Mouse (Mus musculus): ENCODE measurements around the gene Man2a1. TPM values are rescaled to one million over a fixed set of nuclear protein-coding genes. Genes with fewer than 3 reads are reported as not detected.

The Man2a1 gene
- polyA plus RNA-seq, 1 experiment, result not detected

- no peak for TF ChIP-seq GATA1 (IDR thresholded peaks at IDR 0.05; ENCODE audit: low read length)
Observed at GRCm38 (mm10) chr17:64697277-64697831, 96.8 kb downstream of the Man2a1 start.

GRCm38 (mm10) chr17:64698516-64698915 lies 98.0 kb downstream of the Man2a1 start:
- TF ChIP-seq GATA1 (IDR thresholded peaks at IDR 0.05; ENCODE audit: low read length), result no peak

GRCm38 (mm10) chr17:64703649-64704230 lies 103.2 kb downstream of the Man2a1 start:
- TF ChIP-seq GATA1 (IDR thresholded peaks at IDR 0.05; ENCODE audit: low read length), result no peak

- no peak for TF ChIP-seq GATA1 (IDR thresholded peaks at IDR 0.05; ENCODE audit: low read length)
Observed at GRCm38 (mm10) chr17:64707529-64707928, 107.0 kb downstream of the Man2a1 start.

GRCm38 (mm10) chr17:64716318-64716717 lies 115.8 kb downstream of the Man2a1 start:
- no peak for TF ChIP-seq GATA1 (IDR thresholded peaks at IDR 0.05; ENCODE audit: low read length)

- no peak for TF ChIP-seq GATA1 (IDR thresholded peaks at IDR 0.05; ENCODE audit: low read length)
Observed at GRCm38 (mm10) chr17:64719760-64720159, 119.2 kb downstream of the Man2a1 start.

GRCm38 (mm10) chr17:64721112-64721511 lies 120.6 kb downstream of the Man2a1 start:
- TF ChIP-seq GATA1 (IDR thresholded peaks at IDR 0.05; ENCODE audit: low read length), result no peak

GRCm38 (mm10) chr17:64723162-64723561 lies 122.6 kb downstream of the Man2a1 start:
- no peak for TF ChIP-seq GATA1 (IDR thresholded peaks at IDR 0.05; ENCODE audit: low read length)

GRCm38 (mm10) chr17:64725214-64725613 lies 124.7 kb downstream of the Man2a1 start:
- no peak for TF ChIP-seq GATA1 (IDR thresholded peaks at IDR 0.05; ENCODE audit: low read length)

GRCm38 (mm10) chr17:64726032-64726431 lies 125.5 kb downstream of the Man2a1 start:
- TF ChIP-seq GATA1 (IDR thresholded peaks at IDR 0.05; ENCODE audit: low read length), result no peak

- TF ChIP-seq GATA1 (IDR thresholded peaks at IDR 0.05; ENCODE audit: low read length), result no peak
Observed at GRCm38 (mm10) chr17:64735492-64735891, 135.0 kb downstream of the Man2a1 start.

GRCm38 (mm10) chr17:64737918-64738317 lies 137.4 kb downstream of the Man2a1 start:
- TF ChIP-seq GATA1 (IDR thresholded peaks at IDR 0.05; ENCODE audit: low read length), result no peak

- no peak for TF ChIP-seq GATA1 (IDR thresholded peaks at IDR 0.05; ENCODE audit: low read length)
Observed at GRCm38 (mm10) chr17:64739129-64739528, 138.6 kb downstream of the Man2a1 start.

GRCm38 (mm10) chr17:64742715-64743605 lies 142.4 kb downstream of the Man2a1 start:
- no peak for TF ChIP-seq GATA1 (IDR thresholded peaks at IDR 0.05; ENCODE audit: low read length)

- TF ChIP-seq GATA1 (IDR thresholded peaks at IDR 0.05; ENCODE audit: low read length), result no peak
Observed at GRCm38 (mm10) chr17:64743606-64744300, 143.2 kb downstream of the Man2a1 start.
